ENCODE assay signal across 23 mouse cellular contexts in genomic region chr2:114049372-114049771, GRCm38 (mm10). TPM values are rescaled to one million over a fixed set of nuclear protein-coding genes. Genes with fewer than 3 reads are reported as not detected.
DNase-seq lines count a peak whose midpoint lies in the region; ATAC-seq lines count a peak whose summit lies in the region.
"Had no signal": no experiment of that assay in that cellular context is flagged by ENCODE, and none has a peak within 500 bp of the region (broad histone marks: within the 10 kb centered on the region; RNA-seq: fewer than 3 reads in every experiment).

No protein-coding gene starts in this region.

- intact Hi-C loops in heart, postnatal 25 days (cut with DNase I), result loop anchor here (10.0 kb wide), 1 partner anchor 185 kb away; no protein-coding TSS in a partner anchor

- WGBS in heart, embryonic 12.5 days, result 57% methylated on average over 7 of the region's 7 CpGs
- 47% methylated on average over 7 of the region's 7 CpGs for WGBS in heart, embryonic 16.5 days
- 94% methylated on average over 7 of the region's 7 CpGs for WGBS in midbrain, embryonic 11.5 days

- peaks cover 10% of the 10 kb centered on the region; the same call in 1 of the 2 replicates for H3K4me1 ChIP-seq in heart, embryonic 12.5 days (replicated peaks)
- H3K4me1 ChIP-seq in heart, embryonic 16.5 days (ENCODE audit: control insufficient read depth, insufficient read depth, low read length), result 0 out of 2 replicates have a peak, but pooled peaks cover 3% of the 10 kb centered on the region
- no peaks in the 10 kb centered on the region for H3K4me1 ChIP-seq in midbrain, embryonic 11.5 days (ENCODE audit: control insufficient read depth, insufficient read depth, low read length)
- H3K4me1 ChIP-seq: forebrain, embryonic 12.5 days had no signal

- no peaks in the 10 kb centered on the region for H3K9me3 ChIP-seq in heart, embryonic 12.5 days (replicated peaks)
- H3K9me3 ChIP-seq in heart, embryonic 16.5 days (replicated peaks; ENCODE audit: control insufficient read depth, low read length), result no peaks in the 10 kb centered on the region
- H3K9me3 ChIP-seq in midbrain, embryonic 11.5 days (ENCODE audit: control insufficient read depth, low read length), result no peaks in the 10 kb centered on the region
- H3K9me3 ChIP-seq: embryonic facial prominence, embryonic 13.5 days; forebrain, embryonic 12.5 days; G1E; hindbrain, embryonic 10.5 days; intestine, embryonic 15.5 days had no signal

- peaks cover 23% of the 10 kb centered on the region for H3K36me3 ChIP-seq in heart, embryonic 12.5 days
- peaks cover 9% of the 10 kb centered on the region; the same call in 1 of the 2 replicates for H3K36me3 ChIP-seq in heart, embryonic 16.5 days (ENCODE audit: control insufficient read depth, insufficient read depth)
- no peaks in the 10 kb centered on the region for H3K36me3 ChIP-seq in midbrain, embryonic 11.5 days (ENCODE audit: control insufficient read depth, insufficient read depth, low read length)
- H3K36me3 ChIP-seq: embryonic facial prominence, embryonic 13.5 days; forebrain, embryonic 12.5 days; G1E; hindbrain, embryonic 10.5 days; intestine, embryonic 15.5 days had no signal

- H3K9ac ChIP-seq in heart, embryonic 12.5 days, result peak overlapping the region; percentile 81
- peak overlapping the region; percentile 84 for H3K9ac ChIP-seq in heart, embryonic 16.5 days (ENCODE audit: low read length)
- H3K9ac ChIP-seq in midbrain, embryonic 11.5 days (ENCODE audit: low read length), result no peak overlapping the region
- H3K9ac ChIP-seq: embryonic facial prominence, embryonic 13.5 days; forebrain, embryonic 12.5 days; hindbrain, embryonic 14.5 days; intestine, embryonic 15.5 days had no signal

- H3K4me2 ChIP-seq in heart, embryonic 12.5 days, result peak overlapping the region; percentile 61
- H3K4me2 ChIP-seq in heart, embryonic 16.5 days (ENCODE audit: low read depth, low read length), result peak overlapping the region; percentile 69
- H3K4me2 ChIP-seq in midbrain, embryonic 11.5 days, result no peak overlapping the region
- H3K4me2 ChIP-seq: embryonic facial prominence, embryonic 13.5 days; forebrain, embryonic 12.5 days; hindbrain, embryonic 14.5 days; intestine, embryonic 15.5 days had no signal

- peak; percentile 71 for DNase-seq in heart, adult 11 months
- no peak for DNase-seq in heart, postnatal 25 days (ENCODE audit: low spot score)
- no peak for DNase-seq in heart, adult 18-20 months
- DNase-seq in cerebellum, postnatal 14 days, result no peak
- DNase-seq in midbrain, embryonic 11.5 days (ENCODE audit: low spot score, missing footprints), result no peak
- DNase-seq: adrenal gland, postnatal 10 days; B cell, adult 2 months; cerebellum, adult 11 months; cerebellum, adult 9-10 months; cerebellum, postnatal 36 days; gastrocnemius, postnatal 10 days; kidney, adult 18-20 months had no signal

- no peaks in the 10 kb centered on the region for H3K27me3 ChIP-seq in heart, embryonic 12.5 days (replicated peaks)
- H3K27me3 ChIP-seq in heart, embryonic 16.5 days (ENCODE audit: control insufficient read depth, insufficient read depth, low read length), result no peaks in the 10 kb centered on the region
- H3K27me3 ChIP-seq in midbrain, embryonic 11.5 days (ENCODE audit: control insufficient read depth, insufficient read depth, low read length), result no peaks in the 10 kb centered on the region
- H3K27me3 ChIP-seq: embryonic facial prominence, embryonic 13.5 days; forebrain, embryonic 12.5 days; intestine, embryonic 15.5 days had no signal

- H3K4me3 ChIP-seq in heart, embryonic 12.5 days, result peak overlapping the region; percentile 72
- peak overlapping the region; percentile 58 for H3K4me3 ChIP-seq in heart, embryonic 16.5 days (ENCODE audit: low read length)
- H3K4me3 ChIP-seq in midbrain, embryonic 11.5 days (ENCODE audit: low read depth, low read length), result no peak overlapping the region
- H3K4me3 ChIP-seq: embryonic facial prominence, embryonic 13.5 days; forebrain, embryonic 12.5 days; hindbrain, embryonic 10.5 days; intestine, embryonic 15.5 days had no signal

- peak overlapping the region; percentile 99 for H3K27ac ChIP-seq in heart, embryonic 12.5 days (ENCODE audit: poor library complexity, severe bottlenecking)
- H3K27ac ChIP-seq in heart, embryonic 16.5 days (ENCODE audit: low read length), result peak overlapping the region; percentile 98
- no peak overlapping the region for H3K27ac ChIP-seq in midbrain, embryonic 11.5 days (ENCODE audit: low read depth, low read length)
- H3K27ac ChIP-seq: embryonic facial prominence, embryonic 13.5 days; forebrain, embryonic 12.5 days; hindbrain, embryonic 10.5 days; hindbrain, embryonic 14.5 days; intestine, embryonic 15.5 days had no signal

- no peak for ATAC-seq in heart, embryonic 12.5 days (ENCODE audit: insufficient number of reproducible peaks, low FRiP score)
- no peak for ATAC-seq in heart, embryonic 16.5 days (replicated peaks; ENCODE audit: extremely low read depth, insufficient read depth, low FRiP score)
- ATAC-seq in midbrain, embryonic 11.5 days (ENCODE audit: low FRiP score), result no peak
- ATAC-seq: CD4-positive, CD25-positive, alpha-beta regulatory T cell, adult 4 months; forebrain, embryonic 16.5 days; intestine, embryonic 15.5 days had no signal

RNA-seq across cellular contexts. Expression of gene Actc1, which starts 4.0 kb away (rescaled TPM):
- total RNA-seq in heart, postnatal 25 days (2021), result over 10,000 TPM; 16,244 to 16,268 TPM
- polyA plus RNA-seq in heart, embryonic 12.5 days (2016; fragmentation: Nextera tagmentation; extraction: Ambion mirVana), result 11,986 and 12,061 TPM in 2 replicates
- total RNA-seq in heart, adult 18-20 months (2021), result over 10,000 TPM; 12,452 to 13,048 TPM
- polyA plus RNA-seq in heart, embryonic 16.5 days (2015; fragmentation: Nextera tagmentation; extraction: Ambion mirVana), result 15,141 and 15,377 TPM in 2 replicates
- 1.6 and 2.0 TPM in 2 replicates for polyA plus RNA-seq in midbrain, embryonic 11.5 days (2014; fragmentation: Nextera tagmentation; extraction: Ambion mirVana)
- total RNA-seq: G1E had no signal
- polyA plus RNA-seq: CD4-positive, CD25-positive, alpha-beta regulatory T cell, adult 4 months; G1E had no signal

RNA-seq across cellular contexts. Expression of gene Gjd2, which starts 36.0 kb away (rescaled TPM):
- total RNA-seq in heart, postnatal 25 days (2021), result not detected
- 0.10 TPM in 1 of 2 replicates, not detected in the other for polyA plus RNA-seq in heart, embryonic 12.5 days (2016; fragmentation: Nextera tagmentation; extraction: Ambion mirVana)
- total RNA-seq in heart, adult 18-20 months (2021), result not detected
- polyA plus RNA-seq in heart, embryonic 16.5 days (2015; fragmentation: Nextera tagmentation; extraction: Ambion mirVana), result 0.07 TPM in 1 of 2 replicates, not detected in the other
- 0.82 and 1.1 TPM in 2 replicates for polyA plus RNA-seq in midbrain, embryonic 11.5 days (2014; fragmentation: Nextera tagmentation; extraction: Ambion mirVana)
- total RNA-seq: G1E; gastrocnemius, postnatal 10 days had no signal
- polyA plus RNA-seq: CD4-positive, CD25-positive, alpha-beta regulatory T cell, adult 4 months; G1E; kidney, embryonic 14.5 days had no signal

Comparison
In these comparisons a context has a peak if more than half of its experiments do, and no peak if none do; other contexts are left out.
1. RNA of gene Actc1, which starts 4.0 kb away (polyA plus RNA-seq): 15,141 to 15,377 TPM in heart, embryonic 16.5 days and 11,986 to 12,061 TPM in heart, embryonic 12.5 days; 1.6 to 2.0 TPM in midbrain, embryonic 11.5 days; every median in the first group is over 1,000 times any median in the second.